Mouse (Mus musculus): ENCODE measurements around the gene Pdxk.
"Not testable (repeated sequence)": the region's sequence is repeated elsewhere in the genome, so short reads cannot be mapped to it uniquely, and the experiment has no call there.

The Pdxk gene

GRCm38 (mm10) chr10:78464792-78465207 is at the start of gene Pdxk:
TSS of gene Pdxk (minus strand) at chr10:78464975.
- peak; percentile 89 for DNase-seq (ENCODE audit: low spot score)

GRCm38 (mm10) chr10:78502986-78503733 is 38.4 kb upstream of the Pdxk start:
- no peak for DNase-seq (ENCODE audit: low spot score)

- peak; percentile 67 for DNase-seq (ENCODE audit: low spot score)
Observed at GRCm38 (mm10) chr10:78487431-78488086, 22.8 kb upstream of the Pdxk start.

- DNase-seq (ENCODE audit: low spot score), result no peak
Observed at GRCm38 (mm10) chr10:78486871-78487270, 22.1 kb upstream of the Pdxk start.

- DNase-seq (ENCODE audit: low spot score), result not testable (repeated sequence)
Observed at GRCm38 (mm10) chr10:78485369-78485768, 20.6 kb upstream of the Pdxk start.

GRCm38 (mm10) chr10:78481928-78482499 is 17.2 kb upstream of the Pdxk start:
- DNase-seq (ENCODE audit: low spot score), result no peak

GRCm38 (mm10) chr10:78480954-78481927 is 16.5 kb upstream of the Pdxk start:
- no peak for DNase-seq (ENCODE audit: low spot score)

GRCm38 (mm10) chr10:78476821-78477220 is 12.0 kb upstream of the Pdxk start:
- DNase-seq (ENCODE audit: low spot score), result no peak

GRCm38 (mm10) chr10:78474759-78475158 is 10.0 kb upstream of the Pdxk start:
- no peak for DNase-seq (ENCODE audit: low spot score)

GRCm38 (mm10) chr10:78473434-78473833 is 8.7 kb upstream of the Pdxk start:
- no peak for DNase-seq (ENCODE audit: low spot score)

GRCm38 (mm10) chr10:78472046-78472445 is 7.3 kb upstream of the Pdxk start:
- DNase-seq (ENCODE audit: low spot score), result no peak

GRCm38 (mm10) chr10:78470582-78471313 is 6.0 kb upstream of the Pdxk start:
- DNase-seq (ENCODE audit: low spot score), result no peak

GRCm38 (mm10) chr10:78467761-78468310 is 3.1 kb upstream of the Pdxk start:
- DNase-seq (ENCODE audit: low spot score), result no peak

GRCm38 (mm10) chr10:78466647-78467046 is 1.9 kb upstream of the Pdxk start:
- DNase-seq (ENCODE audit: low spot score), result no peak

- no peak for DNase-seq (ENCODE audit: low spot score)
Observed at GRCm38 (mm10) chr10:78465472-78465871, 697 bp upstream of the Pdxk start.

GRCm38 (mm10) chr10:78464201-78464791 is 479 bp downstream of the Pdxk start:
- no peak for DNase-seq (ENCODE audit: low spot score)

GRCm38 (mm10) chr10:78463769-78464167 is 1.0 kb downstream of the Pdxk start:
- no peak for DNase-seq (ENCODE audit: low spot score)

- no peak for DNase-seq (ENCODE audit: low spot score)
Observed at GRCm38 (mm10) chr10:78462945-78463768, 1.6 kb downstream of the Pdxk start.

GRCm38 (mm10) chr10:78461767-78462166 is 3.0 kb downstream of the Pdxk start:
- DNase-seq (ENCODE audit: low spot score), result no peak

GRCm38 (mm10) chr10:78460463-78460862 is 4.3 kb downstream of the Pdxk start:
- DNase-seq (ENCODE audit: low spot score), result no peak

Data from layer of hippocampus, adult 9-10 months (tissue).